Mouse (Mus musculus): Measurements from ENCODE around the gene Psmb8. TPM values are rescaled to one million over a fixed set of nuclear protein-coding genes. Genes with fewer than 3 reads are reported as not detected.

The Psmb8 gene
- polyA plus RNA-seq, 1 experiment from 2014 or later = 2.1 TPM

DNA sequence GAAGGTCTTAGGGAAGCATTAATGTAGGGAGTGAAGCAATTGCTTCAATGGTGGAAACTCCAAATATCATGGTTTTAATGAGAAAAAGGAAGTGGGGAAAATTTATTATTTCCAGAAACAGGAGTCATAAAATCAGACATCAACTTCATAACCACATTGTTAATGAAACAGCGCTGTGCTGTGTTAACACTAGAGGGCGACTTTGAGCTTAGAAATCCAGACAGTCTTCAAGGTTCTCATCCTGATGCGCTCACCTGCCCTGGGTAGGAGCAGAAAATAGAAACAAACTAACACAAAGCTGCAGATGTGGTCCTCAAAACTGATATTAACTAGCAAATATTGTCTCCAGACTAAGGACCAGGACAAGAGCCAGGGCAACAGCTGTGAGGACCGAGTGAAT is 52.4 kb downstream of the Psmb8 start:
- 14% methylated on average over 4 of the region's 4 CpGs for WGBS
- Histone ChIP-seq H3K4me1 (replicated peaks) (no peaks in the 10 kb centered on the region), H3K27me3 (peaks cover 9% of the 10 kb centered on the region), H3K9me3 (no peaks in the 10 kb centered on the region), H3K4me2 (no peak overlapping the region), H3K4me3 (replicated peaks) (no peak overlapping the region), H3K27ac (no peak overlapping the region), H3K9ac (replicated peaks) (no peak overlapping the region), H3K36me3 (no peaks in the 10 kb centered on the region)
- no peak for ATAC-seq (ENCODE audit: insufficient number of reproducible peaks, insufficient read depth, low FRiP score, low TSS enrichment, low read depth)

Other genes starting within 250 kb of the Psmb8 start
- 5.0 and 6.8 TPM in 2 replicates for gene B3galt4, start 246.2 kb upstream of the Psmb8 start, polyA plus RNA-seq (2016; fragmentation: Nextera tagmentation; extraction: Ambion mirVana)
- gene Vps52, start 241.9 kb upstream of the Psmb8 start, polyA plus RNA-seq (2016; fragmentation: Nextera tagmentation; extraction: Ambion mirVana) = 53.3 and 55.0 TPM in 2 replicates
- gene Rps18, start 241.7 kb upstream of the Psmb8 start, polyA plus RNA-seq (2016; fragmentation: Nextera tagmentation; extraction: Ambion mirVana) = 1,388 and 1,510 TPM in 2 replicates
- gene H2-K1, start 197.4 kb upstream of the Psmb8 start, polyA plus RNA-seq (2016; fragmentation: Nextera tagmentation; extraction: Ambion mirVana) = 4.5 and 5.0 TPM in 2 replicates
- 21.6 and 25.3 TPM in 2 replicates for gene Ring1, start 173.0 kb upstream of the Psmb8 start, polyA plus RNA-seq (2016; fragmentation: Nextera tagmentation; extraction: Ambion mirVana)
- gene H2-Ke6, start 169.7 kb upstream of the Psmb8 start, polyA plus RNA-seq (2016; fragmentation: Nextera tagmentation; extraction: Ambion mirVana) = 54.4 and 56.8 TPM in 2 replicates
- 179 and 191 TPM in 2 replicates for gene Slc39a7, start 166.0 kb upstream of the Psmb8 start, polyA plus RNA-seq (2016; fragmentation: Nextera tagmentation; extraction: Ambion mirVana)
- 64.3 and 64.4 TPM in 2 replicates for gene Rxrb, start 165.9 kb upstream of the Psmb8 start, polyA plus RNA-seq (2016; fragmentation: Nextera tagmentation; extraction: Ambion mirVana)
- 17.5 and 31.9 TPM in 2 replicates for gene Col11a2, start 158.3 kb upstream of the Psmb8 start, polyA plus RNA-seq (2016; fragmentation: Nextera tagmentation; extraction: Ambion mirVana)
- 0.71 and 0.86 TPM in 2 replicates for gene H2-Oa, start 105.4 kb upstream of the Psmb8 start, polyA plus RNA-seq (2016; fragmentation: Nextera tagmentation; extraction: Ambion mirVana)
- gene H2-DMa, start 78.2 kb upstream of the Psmb8 start, polyA plus RNA-seq (2016; fragmentation: Nextera tagmentation; extraction: Ambion mirVana) = 11.1 and 13.2 TPM in 2 replicates
- gene Brd2, start 75.1 kb upstream of the Psmb8 start, polyA plus RNA-seq (2016; fragmentation: Nextera tagmentation; extraction: Ambion mirVana) = 129 and 134 TPM in 2 replicates
- 0.30 and 0.32 TPM in 2 replicates for gene H2-DMb2, start 54.4 kb upstream of the Psmb8 start, polyA plus RNA-seq (2016; fragmentation: Nextera tagmentation; extraction: Ambion mirVana)
- 1.2 and 1.3 TPM in 2 replicates for gene H2-DMb1, start 44.6 kb upstream of the Psmb8 start, polyA plus RNA-seq (2016; fragmentation: Nextera tagmentation; extraction: Ambion mirVana)
- gene Tap1, start 10.2 kb upstream of the Psmb8 start, polyA plus RNA-seq (2016; fragmentation: Nextera tagmentation; extraction: Ambion mirVana) = 4.1 and 5.7 TPM in 2 replicates
- gene Psmb9, start 10.0 kb upstream of the Psmb8 start, polyA plus RNA-seq (2016; fragmentation: Nextera tagmentation; extraction: Ambion mirVana) = 2.4 and 2.5 TPM in 2 replicates
- 1.5 and 1.7 TPM in 2 replicates for gene Tap2, start 5.8 kb downstream of the Psmb8 start, polyA plus RNA-seq (2016; fragmentation: Nextera tagmentation; extraction: Ambion mirVana)
- gene H2-Ob, start 41.2 kb downstream of the Psmb8 start, polyA plus RNA-seq (2016; fragmentation: Nextera tagmentation; extraction: Ambion mirVana) = not detected in 2 replicates
- gene H2-Ab1, start 60.0 kb downstream of the Psmb8 start, polyA plus RNA-seq (2016; fragmentation: Nextera tagmentation; extraction: Ambion mirVana) = 2.7 and 2.8 TPM in 2 replicates
- gene H2-Aa, start 90.1 kb downstream of the Psmb8 start, polyA plus RNA-seq (2016; fragmentation: Nextera tagmentation; extraction: Ambion mirVana) = 0.50 TPM in 1 of 2 replicates, not detected in the other
- 1.0 and 2.0 TPM in 2 replicates for gene H2-Eb1, start 108.1 kb downstream of the Psmb8 start, polyA plus RNA-seq (2016; fragmentation: Nextera tagmentation; extraction: Ambion mirVana)
- gene H2-Eb2, start 127.9 kb downstream of the Psmb8 start, polyA plus RNA-seq (2016; fragmentation: Nextera tagmentation; extraction: Ambion mirVana) = 0.12 and 0.18 TPM in 2 replicates
- gene Btnl2, start 157.1 kb downstream of the Psmb8 start, polyA plus RNA-seq (2016; fragmentation: Nextera tagmentation; extraction: Ambion mirVana) = not detected in 2 replicates
- not detected in 2 replicates for gene Btnl1, start 179.4 kb downstream of the Psmb8 start, polyA plus RNA-seq (2016; fragmentation: Nextera tagmentation; extraction: Ambion mirVana)
- gene BC051142, start 201.1 kb downstream of the Psmb8 start, polyA plus RNA-seq (2016; fragmentation: Nextera tagmentation; extraction: Ambion mirVana) = 0.40 and 1.3 TPM in 2 replicates

All from limb, embryonic 12.5 days (tissue).